Mouse (Mus musculus): Measurements from ENCODE around the gene Thyn1. TPM values are rescaled to one million over a fixed set of nuclear protein-coding genes. Genes with fewer than 3 reads are reported as not detected.

Gene Thyn1
- polyA plus RNA-seq, 1 experiment from 2014 or later, result 170 TPM

GRCm38 (mm10) chr9:27023681-27024080 lies 24.2 kb downstream of the Thyn1 start:
- no peak overlapping the region for H3K4me3 ChIP-seq (ENCODE audit: low read depth, low read length)
- DNase-seq (ENCODE audit: low spot score) (no peak), ATAC-seq (replicated peaks; ENCODE audit: low FRiP score, low TSS enrichment, low read depth) (no peak)
- no peak overlapping the region for H3K27ac ChIP-seq (ENCODE audit: low read depth)
- WGBS, result 91% methylated on average over 4 of the region's 4 CpGs
- H3K9me3 ChIP-seq (ENCODE audit: control insufficient read depth, low read length), result no peaks in the 10 kb centered on the region
- H3K27me3 ChIP-seq (replicated peaks; ENCODE audit: control insufficient read depth, insufficient read depth, low read length), result no peaks in the 10 kb centered on the region
- peaks cover 16% of the 10 kb centered on the region; the same call in 1 of the 2 replicates for H3K36me3 ChIP-seq (ENCODE audit: control insufficient read depth, insufficient read depth, low read length)
- peaks cover 20% of the 10 kb centered on the region for H3K4me1 ChIP-seq (replicated peaks; ENCODE audit: control insufficient read depth, insufficient read depth, low read length)
- no peak overlapping the region for H3K4me2 ChIP-seq (ENCODE audit: low read length)
- H3K9ac ChIP-seq (ENCODE audit: low read length), result no peak overlapping the region

- Histone ChIP-seq H3K4me3 (ENCODE audit: low read depth, low read length) (no peak overlapping the region), H3K9ac (ENCODE audit: low read length) (no peak overlapping the region), H3K27ac (ENCODE audit: low read depth) (no peak overlapping the region), H3K27me3 (replicated peaks; ENCODE audit: control insufficient read depth, insufficient read depth, low read length) (no peaks in the 10 kb centered on the region), H3K4me1 (replicated peaks; ENCODE audit: control insufficient read depth, insufficient read depth, low read length) (peaks cover 25% of the 10 kb centered on the region), H3K4me2 (ENCODE audit: low read length) (0 out of 2 replicates have a peak overlapping the region, but pooled peaks have one; percentile 20), H3K36me3 (ENCODE audit: control insufficient read depth, insufficient read depth, low read length) (peaks cover 10% of the 10 kb centered on the region; the same call in 1 of the 2 replicates), H3K9me3 (ENCODE audit: control insufficient read depth, low read length) (no peaks in the 10 kb centered on the region)
- no peak for ATAC-seq (replicated peaks; ENCODE audit: low FRiP score, low TSS enrichment, low read depth)
- no peak for DNase-seq (ENCODE audit: low spot score)
- WGBS, result 84% methylated on average over 1 of the region's 1 CpGs
These were observed 27.2 kb downstream of the Thyn1 start for GRCm38 (mm10) chr9:27026708-27027107.

GRCm38 (mm10) chr9:27029022-27029827 lies 29.7 kb downstream of the Thyn1 start:
- peaks cover 33% of the 10 kb centered on the region for H3K4me1 ChIP-seq (replicated peaks; ENCODE audit: control insufficient read depth, insufficient read depth, low read length)
- H3K36me3 ChIP-seq (ENCODE audit: control insufficient read depth, insufficient read depth, low read length), result peaks cover 5% of the 10 kb centered on the region; the same call in 1 of the 2 replicates
- ATAC-seq (replicated peaks; ENCODE audit: low FRiP score, low TSS enrichment, low read depth) (peak; percentile 43), DNase-seq (ENCODE audit: low spot score) (no peak)
- H3K9me3 ChIP-seq (ENCODE audit: control insufficient read depth, low read length), result no peaks in the 10 kb centered on the region
- peak overlapping the region; percentile 89 for H3K4me2 ChIP-seq (ENCODE audit: low read length)
- H3K9ac ChIP-seq (ENCODE audit: low read length), result peak overlapping the region; percentile 88
- H3K27me3 ChIP-seq (replicated peaks; ENCODE audit: control insufficient read depth, insufficient read depth, low read length), result no peaks in the 10 kb centered on the region
- H3K27ac ChIP-seq (ENCODE audit: low read depth), result peak overlapping the region; percentile 91
- under 1% methylated on average over 52 of the region's 52 CpGs for WGBS
- H3K4me3 ChIP-seq (ENCODE audit: low read depth, low read length), result peak overlapping the region; percentile 90

GRCm38 (mm10) chr9:27029828-27030762 lies 30.6 kb downstream of the Thyn1 start, which contains the start of the genes Vps26b and Ncapd3:
Vps26b (minus strand) TSS chr9:27030065.
Ncapd3 (plus strand) TSS chr9:27030175.
- Histone ChIP-seq H3K27ac (ENCODE audit: low read depth) (peak within 1 kb of the TSS; percentile 91), H3K9me3 (ENCODE audit: control insufficient read depth, low read length) (no peaks in the 10 kb centered on the region), H3K27me3 (replicated peaks; ENCODE audit: control insufficient read depth, insufficient read depth, low read length) (no peaks in the 10 kb centered on the region), H3K9ac (ENCODE audit: low read length) (peak within 1 kb of the TSS; percentile 88), H3K36me3 (ENCODE audit: control insufficient read depth, insufficient read depth, low read length) (no peaks in the 10 kb centered on the region; the same call in 1 of the 2 replicates), H3K4me1 (replicated peaks; ENCODE audit: control insufficient read depth, insufficient read depth, low read length) (peaks cover 33% of the 10 kb centered on the region), H3K4me3 (ENCODE audit: low read depth, low read length) (peak within 1 kb of the TSS; percentile 90), H3K4me2 (ENCODE audit: low read length) (peak within 1 kb of the TSS; percentile 89)
- DNase-seq (ENCODE audit: low spot score) (peak; percentile 97), ATAC-seq (replicated peaks; ENCODE audit: low FRiP score, low TSS enrichment, low read depth) (peak; percentile 95)
- under 1% methylated on average over 70 of the region's 80 CpGs for WGBS

- under 1% methylated on average over 17 of the region's 17 CpGs for WGBS
- H3K4me1 ChIP-seq (replicated peaks; ENCODE audit: control insufficient read depth, insufficient read depth, low read length), result peaks cover 33% of the 10 kb centered on the region
These were observed 31.2 kb downstream of the Thyn1 start for GRCm38 (mm10) chr9:27030763-27031100.

GRCm38 (mm10) chr9:27043892-27044291 lies 44.4 kb downstream of the Thyn1 start:
- Histone ChIP-seq H3K9ac (ENCODE audit: low read length) (no peak overlapping the region), H3K4me1 (replicated peaks; ENCODE audit: control insufficient read depth, insufficient read depth, low read length) (no peaks in the 10 kb centered on the region), H3K27ac (ENCODE audit: low read depth) (no peak overlapping the region), H3K4me3 (ENCODE audit: low read depth, low read length) (no peak overlapping the region), H3K36me3 (ENCODE audit: control insufficient read depth, insufficient read depth, low read length) (peaks cover 94% of the 10 kb centered on the region), H3K27me3 (replicated peaks; ENCODE audit: control insufficient read depth, insufficient read depth, low read length) (no peaks in the 10 kb centered on the region), H3K4me2 (ENCODE audit: low read length) (no peak overlapping the region), H3K9me3 (ENCODE audit: control insufficient read depth, low read length) (no peaks in the 10 kb centered on the region)
- 93% methylated on average over 5 of the region's 5 CpGs for WGBS
- ATAC-seq (replicated peaks; ENCODE audit: low FRiP score, low TSS enrichment, low read depth) (no peak), DNase-seq (ENCODE audit: low spot score) (no peak)

More at GRCm38 (mm10) chr9:27030763-27031100, 31.2 kb downstream of the Thyn1 start:
- no peaks in the 10 kb centered on the region; the same call in 1 of the 2 replicates for H3K36me3 ChIP-seq (ENCODE audit: control insufficient read depth, insufficient read depth, low read length)
- H3K9me3 ChIP-seq (ENCODE audit: control insufficient read depth, low read length), result no peaks in the 10 kb centered on the region
- no peaks in the 10 kb centered on the region for H3K27me3 ChIP-seq (replicated peaks; ENCODE audit: control insufficient read depth, insufficient read depth, low read length)
- peak overlapping the region; percentile 91; the same call in 1 of the 2 replicates for H3K27ac ChIP-seq (ENCODE audit: low read depth)
- DNase-seq (ENCODE audit: low spot score) (no peak), ATAC-seq (replicated peaks; ENCODE audit: low FRiP score, low TSS enrichment, low read depth) (peak; percentile 56)
- H3K9ac ChIP-seq (ENCODE audit: low read length), result peak overlapping the region; percentile 88
- peak overlapping the region; percentile 89 for H3K4me2 ChIP-seq (ENCODE audit: low read length)
- H3K4me3 ChIP-seq (ENCODE audit: low read depth, low read length), result peak overlapping the region; percentile 90

GRCm38 (mm10) chr9:27049492-27049891 lies 50.0 kb downstream of the Thyn1 start:
- no peak for ATAC-seq (replicated peaks; ENCODE audit: low FRiP score, low TSS enrichment, low read depth)
- Histone ChIP-seq H3K9me3 (ENCODE audit: control insufficient read depth, low read length) (no peaks in the 10 kb centered on the region), H3K27me3 (replicated peaks; ENCODE audit: control insufficient read depth, insufficient read depth, low read length) (no peaks in the 10 kb centered on the region), H3K4me3 (ENCODE audit: low read depth, low read length) (no peak overlapping the region), H3K4me2 (ENCODE audit: low read length) (no peak overlapping the region), H3K4me1 (replicated peaks; ENCODE audit: control insufficient read depth, insufficient read depth, low read length) (no peaks in the 10 kb centered on the region), H3K27ac (ENCODE audit: low read depth) (no peak overlapping the region), H3K9ac (ENCODE audit: low read length) (no peak overlapping the region), H3K36me3 (ENCODE audit: control insufficient read depth, insufficient read depth, low read length) (peaks cover 87% of the 10 kb centered on the region)
- 82% methylated on average over 2 of the region's 2 CpGs for WGBS
- no peak for DNase-seq (ENCODE audit: low spot score)
